Mouse (Mus musculus): ENCODE measurements around the gene Rgs4. TPM values are rescaled to one million over a fixed set of nuclear protein-coding genes. Genes with fewer than 3 reads are reported as not detected.

Rgs4 gene
- total RNA-seq, 1 experiment from 2014 or later = 35.4 TPM

Other genes starting within 250 kb of the Rgs4 start
- gene Nuf2, start 216.2 kb downstream of the Rgs4 start, total RNA-seq (2021) = 5.8 and 6.4 TPM in 2 replicates
- 33.6 and 35.4 TPM in 2 replicates for gene Rgs5, start 92.1 kb downstream of the Rgs4 start, total RNA-seq (2021)
- 0.55 and 0.90 TPM in 2 replicates for gene Ccdc190, start 181.0 kb upstream of the Rgs4 start, total RNA-seq (2021)
- gene Hsd17b7, start 221.6 kb upstream of the Rgs4 start, total RNA-seq (2021) = 136 and 150 TPM in 2 replicates